Mouse (Mus musculus): ENCODE results near the gene Adamts4. TPM values are rescaled to one million over a fixed set of nuclear protein-coding genes. Genes with fewer than 3 reads are reported as not detected.

The Adamts4 gene
- polyA plus RNA-seq, 1 experiment from 2014 or later: 4.4 TPM

GRCm38 (mm10) chr1:171270573-171270900 lies 20.3 kb downstream of the Adamts4 start:
- Histone ChIP-seq H3K4me1 (ENCODE audit: control insufficient read depth, insufficient read depth, low read length) (peaks cover 10% of the 10 kb centered on the region), H3K9me3 (ENCODE audit: control insufficient read depth, low read length) (no peaks in the 10 kb centered on the region), H3K4me3 (ENCODE audit: low read depth, low read length) (peak overlapping the region; percentile 74), H3K36me3 (ENCODE audit: control insufficient read depth, insufficient read depth, low read length) (peaks cover 9% of the 10 kb centered on the region), H3K27ac (ENCODE audit: low read depth, low read length) (no peak overlapping the region), H3K27me3 (ENCODE audit: control insufficient read depth, insufficient read depth, low read length) (no peaks in the 10 kb centered on the region), H3K4me2 (peak overlapping the region; percentile 97), H3K9ac (ENCODE audit: low read length) (peak overlapping the region; percentile 78)
- 1% methylated on average over 18 of the region's 19 CpGs for WGBS
- ATAC-seq (ENCODE audit: low FRiP score) (peak; percentile 77), DNase-seq (ENCODE audit: low spot score, missing footprints) (no peak)

- WGBS: 60% methylated on average over 9 of the region's 9 CpGs
- H3K36me3 ChIP-seq (ENCODE audit: control insufficient read depth, insufficient read depth, low read length): peaks cover 11% of the 10 kb centered on the region
- no peak for ATAC-seq (ENCODE audit: low FRiP score)
- H3K4me3 ChIP-seq (ENCODE audit: low read depth, low read length): peak overlapping the region; percentile 74
- H3K27ac ChIP-seq (ENCODE audit: low read depth, low read length): no peak overlapping the region
- H3K27me3 ChIP-seq (ENCODE audit: control insufficient read depth, insufficient read depth, low read length): no peaks in the 10 kb centered on the region
- peak overlapping the region; percentile 78; the same call in 1 of the 2 replicates for H3K9ac ChIP-seq (ENCODE audit: low read length)
- peaks cover 10% of the 10 kb centered on the region for H3K4me1 ChIP-seq (ENCODE audit: control insufficient read depth, insufficient read depth, low read length)
- H3K9me3 ChIP-seq (ENCODE audit: control insufficient read depth, low read length): no peaks in the 10 kb centered on the region
- no peak for DNase-seq (ENCODE audit: low spot score, missing footprints)
- H3K4me2 ChIP-seq: peak overlapping the region; percentile 97
Measured at GRCm38 (mm10) chr1:171271196-171271595, 21.0 kb downstream of the Adamts4 start.

GRCm38 (mm10) chr1:171271622-171272021 lies 21.4 kb downstream of the Adamts4 start:
- Histone ChIP-seq H3K36me3 (ENCODE audit: control insufficient read depth, insufficient read depth, low read length) (peaks cover 11% of the 10 kb centered on the region), H3K9me3 (ENCODE audit: control insufficient read depth, low read length) (no peaks in the 10 kb centered on the region), H3K4me1 (ENCODE audit: control insufficient read depth, insufficient read depth, low read length) (peaks cover 10% of the 10 kb centered on the region), H3K4me2 (no peak overlapping the region), H3K9ac (ENCODE audit: low read length) (no peak overlapping the region), H3K27ac (ENCODE audit: low read depth, low read length) (no peak overlapping the region), H3K4me3 (ENCODE audit: low read depth, low read length) (no peak overlapping the region), H3K27me3 (ENCODE audit: control insufficient read depth, insufficient read depth, low read length) (no peaks in the 10 kb centered on the region)
- DNase-seq (ENCODE audit: low spot score, missing footprints) (no peak), ATAC-seq (ENCODE audit: low FRiP score) (no peak)
- WGBS: 79% methylated on average over 10 of the region's 10 CpGs

DNA sequence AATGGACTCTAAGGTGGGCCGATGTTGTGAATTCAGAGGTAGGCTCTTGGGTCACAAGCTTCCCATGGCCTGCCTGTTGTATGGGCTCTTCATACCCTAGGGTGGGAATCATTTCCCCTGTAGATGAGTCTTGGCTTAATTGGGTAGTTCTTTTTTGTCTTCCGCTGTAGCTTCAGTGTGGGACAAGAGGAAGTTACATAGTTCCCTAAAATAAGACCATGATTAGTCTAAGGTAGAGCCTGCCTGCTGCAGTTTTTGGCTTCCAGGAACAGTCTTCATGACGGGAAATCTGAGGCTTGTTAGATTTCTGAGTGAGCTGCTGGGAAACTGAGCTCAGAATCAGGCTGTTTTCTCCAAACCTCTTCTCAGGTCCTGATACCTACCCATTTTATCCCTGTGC lies 21.9 kb downstream of the Adamts4 start:
- Histone ChIP-seq H3K4me2 (no peak overlapping the region), H3K36me3 (ENCODE audit: control insufficient read depth, insufficient read depth, low read length) (peaks cover 11% of the 10 kb centered on the region), H3K9ac (ENCODE audit: low read length) (no peak overlapping the region), H3K4me1 (ENCODE audit: control insufficient read depth, insufficient read depth, low read length) (peaks cover 10% of the 10 kb centered on the region), H3K9me3 (ENCODE audit: control insufficient read depth, low read length) (no peaks in the 10 kb centered on the region), H3K27me3 (ENCODE audit: control insufficient read depth, insufficient read depth, low read length) (no peaks in the 10 kb centered on the region), H3K4me3 (ENCODE audit: low read depth, low read length) (no peak overlapping the region), H3K27ac (ENCODE audit: low read depth, low read length) (no peak overlapping the region)
- ATAC-seq (ENCODE audit: low FRiP score) (no peak), DNase-seq (ENCODE audit: low spot score, missing footprints) (no peak)
- 89% methylated on average over 3 of the region's 3 CpGs for WGBS

DNA sequence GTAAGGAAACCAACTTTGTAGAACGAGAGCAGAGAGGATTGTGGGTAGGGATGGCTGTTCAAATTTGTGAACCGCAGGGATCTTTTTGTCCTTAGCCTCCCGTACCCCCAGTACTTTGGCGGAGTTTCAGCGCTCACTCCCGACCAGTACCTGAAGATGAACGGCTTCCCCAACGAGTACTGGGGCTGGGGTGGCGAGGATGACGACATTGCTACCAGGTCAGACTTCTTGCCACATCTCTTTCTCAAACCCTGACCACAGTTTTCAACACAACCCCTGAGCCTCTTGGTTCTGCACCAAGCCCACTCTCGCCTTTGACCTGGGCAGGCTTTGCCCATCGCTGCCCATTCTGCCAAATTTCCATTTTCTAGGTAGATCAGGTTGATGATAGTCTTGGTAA lies 23.9 kb downstream of the Adamts4 start:
- Histone ChIP-seq H3K9me3 (ENCODE audit: control insufficient read depth, low read length) (no peaks in the 10 kb centered on the region), H3K36me3 (ENCODE audit: control insufficient read depth, insufficient read depth, low read length) (peaks cover 17% of the 10 kb centered on the region), H3K4me2 (no peak overlapping the region), H3K27ac (ENCODE audit: low read depth, low read length) (no peak overlapping the region), H3K9ac (ENCODE audit: low read length) (no peak overlapping the region), H3K4me3 (ENCODE audit: low read depth, low read length) (no peak overlapping the region), H3K4me1 (ENCODE audit: control insufficient read depth, insufficient read depth, low read length) (peaks cover 10% of the 10 kb centered on the region), H3K27me3 (ENCODE audit: control insufficient read depth, insufficient read depth, low read length) (no peaks in the 10 kb centered on the region)
- DNase-seq (ENCODE audit: low spot score, missing footprints): no peak
- WGBS: 94% methylated on average over 12 of the region's 12 CpGs
- ATAC-seq (ENCODE audit: low FRiP score): no peak

- WGBS: 84% methylated on average over 11 of the region's 11 CpGs
- H3K4me1 ChIP-seq (ENCODE audit: control insufficient read depth, insufficient read depth, low read length): peaks cover 11% of the 10 kb centered on the region
- no peak overlapping the region for H3K4me2 ChIP-seq
- no peaks in the 10 kb centered on the region for H3K27me3 ChIP-seq (ENCODE audit: control insufficient read depth, insufficient read depth, low read length)
- ATAC-seq (ENCODE audit: low FRiP score) (no peak), DNase-seq (ENCODE audit: low spot score, missing footprints) (no peak)
- no peaks in the 10 kb centered on the region for H3K9me3 ChIP-seq (ENCODE audit: control insufficient read depth, low read length)
- H3K4me3 ChIP-seq (ENCODE audit: low read depth, low read length): no peak overlapping the region
- H3K36me3 ChIP-seq (ENCODE audit: control insufficient read depth, insufficient read depth, low read length): peaks cover 17% of the 10 kb centered on the region
- no peak overlapping the region for H3K9ac ChIP-seq (ENCODE audit: low read length)
- no peak overlapping the region for H3K27ac ChIP-seq (ENCODE audit: low read depth, low read length)
Measured at GRCm38 (mm10) chr1:171275144-171275734, 25.0 kb downstream of the Adamts4 start.

GRCm38 (mm10) chr1:171276110-171276748 lies 26.0 kb downstream of the Adamts4 start:
- Histone ChIP-seq H3K4me2 (no peak overlapping the region), H3K9me3 (ENCODE audit: control insufficient read depth, low read length) (no peaks in the 10 kb centered on the region), H3K27ac (ENCODE audit: low read depth, low read length) (no peak overlapping the region), H3K4me1 (ENCODE audit: control insufficient read depth, insufficient read depth, low read length) (peaks cover 8% of the 10 kb centered on the region), H3K36me3 (ENCODE audit: control insufficient read depth, insufficient read depth, low read length) (peaks cover 17% of the 10 kb centered on the region), H3K9ac (ENCODE audit: low read length) (no peak overlapping the region), H3K27me3 (ENCODE audit: control insufficient read depth, insufficient read depth, low read length) (no peaks in the 10 kb centered on the region), H3K4me3 (ENCODE audit: low read depth, low read length) (no peak overlapping the region)
- DNase-seq (ENCODE audit: low spot score, missing footprints) (no peak), ATAC-seq (ENCODE audit: low FRiP score) (no peak)
- 93% methylated on average over 14 of the region's 14 CpGs for WGBS

- H3K4me3 ChIP-seq (ENCODE audit: low read depth, low read length): no peak overlapping the region
- H3K36me3 ChIP-seq (ENCODE audit: control insufficient read depth, insufficient read depth, low read length): peaks cover 17% of the 10 kb centered on the region
- H3K9ac ChIP-seq (ENCODE audit: low read length): no peak overlapping the region
- no peaks in the 10 kb centered on the region for H3K9me3 ChIP-seq (ENCODE audit: control insufficient read depth, low read length)
- H3K27ac ChIP-seq (ENCODE audit: low read depth, low read length): no peak overlapping the region
- DNase-seq (ENCODE audit: low spot score, missing footprints) (no peak), ATAC-seq (ENCODE audit: low FRiP score) (no peak)
- 88% methylated on average over 10 of the region's 10 CpGs for WGBS
- H3K4me2 ChIP-seq: no peak overlapping the region
- H3K27me3 ChIP-seq (ENCODE audit: control insufficient read depth, insufficient read depth, low read length): no peaks in the 10 kb centered on the region
- H3K4me1 ChIP-seq (ENCODE audit: control insufficient read depth, insufficient read depth, low read length): peaks cover 8% of the 10 kb centered on the region
Measured at GRCm38 (mm10) chr1:171277736-171278135, 27.5 kb downstream of the Adamts4 start.

DNA sequence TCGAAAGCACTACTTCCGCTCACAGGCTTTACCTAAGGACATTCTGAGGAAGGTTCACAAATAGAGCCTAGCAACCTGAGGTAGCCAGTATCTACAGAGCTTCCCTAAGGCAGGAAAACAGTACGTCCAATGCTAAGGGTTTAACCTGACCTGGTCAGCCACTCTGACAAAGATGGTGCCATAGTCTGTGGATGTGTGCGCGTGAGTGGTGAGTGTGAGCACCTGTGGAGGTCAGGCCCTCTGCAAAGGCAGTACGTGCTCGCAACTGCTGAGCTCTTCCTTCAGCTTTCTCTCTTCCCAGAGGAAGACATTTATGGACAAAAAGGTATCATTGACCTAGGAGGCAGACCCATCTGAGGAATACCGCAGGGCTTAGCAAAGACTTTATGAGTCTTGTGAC lies 28.2 kb downstream of the Adamts4 start:
- H3K4me3 ChIP-seq (ENCODE audit: low read depth, low read length): no peak overlapping the region
- H3K9me3 ChIP-seq (ENCODE audit: control insufficient read depth, low read length): no peaks in the 10 kb centered on the region
- WGBS: 96% methylated on average over 8 of the region's 8 CpGs
- peaks cover 17% of the 10 kb centered on the region for H3K36me3 ChIP-seq (ENCODE audit: control insufficient read depth, insufficient read depth, low read length)
- ATAC-seq (ENCODE audit: low FRiP score) (no peak), DNase-seq (ENCODE audit: low spot score, missing footprints) (no peak)
- H3K27me3 ChIP-seq (ENCODE audit: control insufficient read depth, insufficient read depth, low read length): no peaks in the 10 kb centered on the region
- no peak overlapping the region for H3K9ac ChIP-seq (ENCODE audit: low read length)
- no peak overlapping the region for H3K4me2 ChIP-seq
- H3K27ac ChIP-seq (ENCODE audit: low read depth, low read length): no peak overlapping the region
- peaks cover 8% of the 10 kb centered on the region for H3K4me1 ChIP-seq (ENCODE audit: control insufficient read depth, insufficient read depth, low read length)

Data from midbrain, embryonic 11.5 days (tissue).